Mouse (Mus musculus) embryonic fibroblast, embryonic 13.5 days (primary cell): Measurements from ENCODE around the gene Ccp110.

ENCODE experiments used
- CTCF ChIP-seq: IDR thresholded peaks from 2 replicates; pipeline ENCODE4 v1.5.1; 2011; ENCODE audit warnings: mild to moderate bottlenecking, control low read depth, low read length, moderate library complexity, borderline replicate concordance; ENCODE audit not compliant: insufficient read depth
- POLR2A ChIP-seq: IDR thresholded peaks from 2 replicates; pipeline ENCODE4 v1.6.1; 2011; ENCODE audit warnings: low read depth, mild to moderate bottlenecking, control low read depth, low read length, moderate library complexity

DNA sequence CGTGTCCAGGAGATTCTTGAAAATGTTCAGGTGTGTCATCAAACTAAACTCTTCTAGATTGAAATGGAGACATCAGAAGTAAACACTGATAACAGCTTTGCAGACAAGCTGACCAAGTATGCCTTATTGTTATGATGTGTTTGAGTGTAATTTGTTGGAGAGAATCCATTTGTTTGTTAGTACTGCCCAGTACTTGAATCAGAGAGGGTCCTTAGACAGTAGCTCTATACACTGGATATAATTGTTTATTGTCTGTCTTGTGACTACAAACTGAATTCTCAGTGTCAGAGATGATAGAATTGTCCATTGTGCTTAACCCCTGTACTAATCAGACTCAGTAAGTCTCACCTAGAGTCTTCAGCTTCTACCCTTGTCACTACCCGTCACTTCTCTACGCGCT is 5.7 kb downstream of the Ccp110 start:
- TF ChIP-seq POLR2A (no peak), CTCF (no peak)
